Mouse (Mus musculus): ENCODE data around the gene Atl1. TPM values are rescaled to one million over a fixed set of nuclear protein-coding genes. Genes with fewer than 3 reads are reported as not detected.

The Atl1 gene
- 70.5 and 79.5 TPM in 2 replicates for polyA plus RNA-seq (2012; rRNA removed)

GRCm38 (mm10) chr12:69892371-69893251, at the start of gene Atl1, which contains the start of gene Map4k5:
Gene Atl1, plus strand, starts transcription at chr12:69892614.
Gene Map4k5, minus strand, starts transcription at chr12:69893200.

DNA sequence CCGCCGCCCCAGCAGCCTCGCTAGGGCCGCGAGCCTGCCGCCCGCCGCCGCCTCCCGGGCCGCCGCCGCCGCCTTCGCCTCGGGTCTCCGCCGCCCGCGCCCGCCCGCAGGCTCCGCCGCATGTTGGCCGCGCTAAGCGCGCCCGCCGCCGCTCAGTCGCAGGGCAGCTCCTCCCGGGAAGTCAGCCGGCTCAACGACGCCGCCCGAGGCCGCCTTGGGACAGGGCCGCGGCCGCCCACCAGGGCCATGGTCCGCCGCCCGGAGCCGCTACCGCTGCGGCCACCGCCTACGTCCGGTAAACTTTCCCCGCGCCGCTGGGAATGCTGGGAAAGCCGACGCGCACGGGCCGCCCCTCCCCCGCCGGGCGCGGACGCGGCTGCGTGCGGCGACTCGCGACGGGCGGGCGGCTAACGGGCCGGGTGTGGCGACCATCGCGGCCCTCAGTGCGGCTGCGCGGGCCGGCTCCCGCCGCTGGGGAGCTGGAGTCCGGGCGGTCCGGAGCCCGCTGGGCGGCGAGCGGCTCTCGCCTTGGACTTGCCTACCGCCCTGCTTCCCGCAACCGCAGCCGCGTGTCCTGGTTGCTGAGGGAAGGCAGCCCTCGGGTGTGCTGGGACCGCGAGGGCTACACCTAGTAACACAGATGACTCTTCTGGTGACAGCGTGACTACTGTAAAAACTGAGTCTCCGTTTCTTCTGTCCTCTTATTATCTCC, 94.5 kb downstream of the Atl1 start, which contains the start of gene Sav1:
Gene Sav1, minus strand, starts transcription at position 217 of the 712 bp plus-strand sequence.

Other genes starting within 250 kb of the Atl1 start
- gene Sos2, start 210.8 kb upstream of the Atl1 start, polyA plus RNA-seq (2012; rRNA removed) = 37.3 TPM in 2 replicates
- gene L2hgdh, start 167.7 kb upstream of the Atl1 start, polyA plus RNA-seq (2012; rRNA removed) = 9.5 and 10.4 TPM in 2 replicates
- gene Atp5s, start 167.7 kb upstream of the Atl1 start, polyA plus RNA-seq (2012; rRNA removed) = 21.7 and 23.5 TPM in 2 replicates
- gene Cdkl1, start 101.3 kb upstream of the Atl1 start, polyA plus RNA-seq (2012; rRNA removed) = 2.5 and 2.9 TPM in 2 replicates
- 25.8 and 27.8 TPM in 2 replicates for gene Map4k5, start 586 bp downstream of the Atl1 start, polyA plus RNA-seq (2012; rRNA removed)
- gene Sav1, start 94.4 kb downstream of the Atl1 start, polyA plus RNA-seq (2012; rRNA removed) = 35.2 and 35.9 TPM in 2 replicates
- gene Nin, start 221.1 kb downstream of the Atl1 start, polyA plus RNA-seq (2012; rRNA removed) = 28.7 and 31.9 TPM in 2 replicates